Mouse (Mus musculus) midbrain, embryonic 15.5 days (tissue): ENCODE data around the gene Iqcn. TPM values are rescaled to one million over a fixed set of nuclear protein-coding genes. Genes with fewer than 3 reads are reported as not detected.

Source experiments
- ATAC-seq: fragments of 200-750 bp; cut with Nextera tagmentation; replicated peaks from 2 replicates; pipeline ENCODE4 v1.8.0; 2017; ENCODE audit warnings: moderate TSS enrichment
- H3K27ac ChIP-seq: fragments of 300-500 bp; sonication (generic); 2 replicates; pipeline ENCODE4 v1.5.1; 2015; ENCODE audit warnings: mild to moderate bottlenecking, inconsistent platforms
- H3K27me3 ChIP-seq: fragments of 300-500 bp; sonication (generic); replicated peaks from 2 replicates; pipeline ENCODE4 v1.6.1; 2015; ENCODE audit warnings: inconsistent platforms
- H3K36me3 ChIP-seq: fragments of 300-500 bp; sonication (generic); replicated peaks from 2 replicates; pipeline ENCODE4 v1.6.1; 2015; ENCODE audit warnings: inconsistent platforms
- H3K4me1 ChIP-seq: fragments of 300-500 bp; sonication (generic); 2 replicates; pipeline ENCODE4 v1.6.1; 2015; ENCODE audit warnings: inconsistent platforms
- H3K4me2 ChIP-seq: fragments of 300-500 bp; sonication (generic); 2 replicates; pipeline ENCODE4 v1.6.1; 2015; ENCODE audit warnings: inconsistent platforms, mild to moderate bottlenecking, moderate library complexity
- H3K4me3 ChIP-seq: fragments of 300-500 bp; sonication (generic); 2 replicates; pipeline ENCODE4 v1.5.1; 2015; ENCODE audit warnings: mild to moderate bottlenecking, inconsistent platforms
- H3K9ac ChIP-seq: fragments of 300-500 bp; sonication (generic); 2 replicates; pipeline ENCODE4 v1.6.1; 2015; ENCODE audit warnings: mild to moderate bottlenecking, inconsistent platforms
- H3K9me3 ChIP-seq: fragments of 300-500 bp; sonication (generic); 2 replicates; pipeline ENCODE4 v1.6.1; 2016; ENCODE audit warnings: inconsistent platforms
- WGBS: fragments of 180-500 bp; shearing (Covaris S2); methylation state at CpG from one replicate; pipeline ENCODE4 v1.1.7; 2015; ENCODE audit warnings: mixed read lengths; 5-methylcytosine and 5-hydroxymethylcytosine counted together
- polyA plus RNA-seq: library from polyadenylated mRNA; unstranded; fragments of >200 nt; fragmentation: Nextera tagmentation; extraction: Ambion mirVana; gene quantifications from 2 replicates; pipeline ENCODE4 v1.2.1, GENCODE M21; 2015

Gene Iqcn
- polyA plus RNA-seq, 1 experiment from 2014 or later: 0.05 TPM

- 93% methylated on average over 9 of the region's 9 CpGs for WGBS
- Histone ChIP-seq H3K4me2 (no peak overlapping the region), H3K4me3 (no peak overlapping the region), H3K9me3 (no peaks in the 10 kb centered on the region), H3K27me3 (no peaks in the 10 kb centered on the region), H3K4me1 (no peaks in the 10 kb centered on the region), H3K36me3 (no peaks in the 10 kb centered on the region), H3K9ac (no peak overlapping the region), H3K27ac (no peak overlapping the region)
- no peak for ATAC-seq
Observed at GRCm38 (mm10) chr8:70709794-70710193, 6.5 kb downstream of the Iqcn start.

GRCm38 (mm10) chr8:70710296-70710695, 7.0 kb downstream of the Iqcn start:
- ATAC-seq: no peak
- H3K27me3 ChIP-seq: no peaks in the 10 kb centered on the region
- H3K9ac ChIP-seq: no peak overlapping the region
- no peak overlapping the region for H3K27ac ChIP-seq
- no peak overlapping the region for H3K4me2 ChIP-seq
- no peaks in the 10 kb centered on the region for H3K36me3 ChIP-seq
- 89% methylated on average over 1 of the region's 1 CpGs for WGBS
- no peaks in the 10 kb centered on the region for H3K4me1 ChIP-seq
- H3K4me3 ChIP-seq: no peak overlapping the region
- no peaks in the 10 kb centered on the region for H3K9me3 ChIP-seq

DNA sequence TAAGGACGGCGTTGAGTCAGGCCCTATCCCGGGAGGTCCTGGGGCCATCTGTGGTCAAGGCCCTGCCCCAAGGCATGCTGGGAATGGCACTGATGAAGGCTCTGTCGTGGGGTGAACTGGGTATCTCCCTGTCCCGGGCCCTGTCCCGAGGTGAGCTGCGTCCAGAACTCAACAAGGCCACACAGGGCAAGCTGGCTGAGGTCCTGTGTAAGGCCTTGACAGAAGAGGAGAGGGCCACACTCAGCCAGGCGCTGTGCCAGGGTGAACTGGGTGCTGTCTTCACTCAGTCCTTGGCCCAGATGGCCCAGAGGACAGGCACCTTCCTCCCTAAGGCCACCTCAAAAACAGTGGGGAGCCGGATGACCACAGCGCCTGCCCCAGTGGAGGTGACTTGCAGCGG, 7.8 kb downstream of the Iqcn start:
- Histone ChIP-seq H3K27ac (no peak overlapping the region), H3K9ac (no peak overlapping the region), H3K4me3 (no peak overlapping the region), H3K4me1 (no peaks in the 10 kb centered on the region), H3K4me2 (no peak overlapping the region), H3K27me3 (no peaks in the 10 kb centered on the region), H3K36me3 (no peaks in the 10 kb centered on the region), H3K9me3 (no peaks in the 10 kb centered on the region)
- 90% methylated on average over 11 of the region's 11 CpGs for WGBS
- ATAC-seq: no peak

GRCm38 (mm10) chr8:70713991-70714390, 10.7 kb downstream of the Iqcn start:
- H3K27me3 ChIP-seq: no peaks in the 10 kb centered on the region
- no peak overlapping the region for H3K4me3 ChIP-seq
- no peak overlapping the region for H3K4me2 ChIP-seq
- no peaks in the 10 kb centered on the region for H3K9me3 ChIP-seq
- H3K9ac ChIP-seq: no peak overlapping the region
- no peaks in the 10 kb centered on the region for H3K36me3 ChIP-seq
- no peaks in the 10 kb centered on the region for H3K4me1 ChIP-seq
- H3K27ac ChIP-seq: no peak overlapping the region
- ATAC-seq: no peak
- 82% methylated on average over 7 of the region's 7 CpGs for WGBS

DNA sequence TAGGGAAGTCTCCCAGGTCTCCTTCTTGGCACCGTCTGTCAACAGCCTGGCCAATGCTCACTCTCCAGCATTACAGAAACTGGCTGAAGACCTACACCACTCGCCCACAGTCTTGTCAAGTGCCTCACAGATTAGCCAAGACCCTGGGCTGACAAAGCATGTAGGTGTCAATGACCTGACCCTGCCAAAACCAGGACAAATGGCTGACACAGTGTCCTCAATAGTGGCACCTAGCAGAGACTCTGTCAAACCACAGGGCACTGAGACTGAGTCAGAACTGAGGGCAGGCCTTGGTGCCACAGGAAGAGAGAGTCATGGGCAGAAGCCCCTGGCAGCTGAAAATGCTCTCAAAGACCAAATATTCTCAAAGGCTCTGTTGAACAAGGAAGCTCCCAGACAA, 11.8 kb downstream of the Iqcn start:
- Histone ChIP-seq H3K9ac (no peak overlapping the region), H3K4me2 (no peak overlapping the region), H3K36me3 (no peaks in the 10 kb centered on the region), H3K9me3 (no peaks in the 10 kb centered on the region), H3K27me3 (no peaks in the 10 kb centered on the region), H3K4me1 (no peaks in the 10 kb centered on the region), H3K27ac (no peak overlapping the region), H3K4me3 (no peak overlapping the region)
- no peak for ATAC-seq
- WGBS: 76% methylated on average over 2 of the region's 2 CpGs

DNA sequence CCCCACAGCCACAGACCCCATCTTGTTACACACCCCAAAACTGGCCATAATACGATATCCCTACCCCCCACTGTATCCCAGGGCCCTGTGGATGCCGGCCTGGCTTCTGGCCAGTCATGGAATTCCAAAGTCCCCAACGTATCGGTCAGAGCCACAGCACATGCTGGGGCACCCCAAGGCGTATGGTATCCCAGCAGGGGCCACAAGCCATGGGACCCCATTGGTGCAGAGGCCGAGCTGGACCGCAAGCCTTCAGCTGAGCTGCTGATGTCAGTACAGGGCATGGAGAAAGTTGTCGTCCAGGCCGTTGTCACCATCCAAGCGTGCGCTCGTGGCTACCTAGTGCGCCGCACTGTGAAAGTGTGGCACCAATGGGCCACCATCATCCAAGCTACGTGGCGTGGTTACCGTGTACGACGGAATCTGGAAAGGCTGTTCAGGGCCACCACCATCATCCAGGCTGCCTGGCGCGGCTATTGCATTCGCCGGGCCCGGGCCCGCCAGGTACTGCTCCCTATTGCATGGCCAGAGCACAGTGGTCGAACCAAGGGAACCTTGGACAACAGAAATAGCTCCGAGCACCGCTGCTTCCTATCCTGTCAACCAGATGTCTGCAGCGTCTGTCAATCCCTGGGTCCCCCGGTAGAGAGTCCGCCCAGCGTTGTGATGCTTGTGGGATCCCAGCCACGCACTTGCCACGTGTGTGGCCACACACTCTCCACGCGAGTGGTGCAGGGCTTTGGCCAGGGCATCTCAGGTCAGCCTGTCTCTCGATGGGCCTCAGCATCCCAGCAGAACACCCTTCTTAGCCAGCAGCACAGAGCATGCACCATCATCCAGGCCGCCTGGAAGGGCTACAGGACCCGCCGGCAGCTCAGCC, 13.5 kb downstream of the Iqcn start:
- H3K36me3 ChIP-seq: no peaks in the 10 kb centered on the region
- 85% methylated on average over 40 of the region's 40 CpGs for WGBS

GRCm38 (mm10) chr8:70718297-70718696, 15.0 kb downstream of the Iqcn start, which contains the start of gene Gm3336:
Gm3336 (plus strand) TSS chr8:70718543.
- Histone ChIP-seq H3K9me3 (no peaks in the 10 kb centered on the region), H3K36me3 (no peaks in the 10 kb centered on the region), H3K9ac (no peak within 1 kb of the TSS), H3K4me1 (no peaks in the 10 kb centered on the region), H3K27ac (no peak within 1 kb of the TSS), H3K27me3 (no peaks in the 10 kb centered on the region), H3K4me3 (no peak within 1 kb of the TSS), H3K4me2 (peak within 1 kb of the TSS; percentile 23; the same call in 1 of the 2 replicates)
- WGBS: 4% methylated on average over 19 of the region's 19 CpGs
- no peak; the same call in 1 of the 2 replicates for ATAC-seq

More for the DNA sequence above, 13.5 kb downstream of the Iqcn start:
- Histone ChIP-seq H3K4me1 (no peaks in the 10 kb centered on the region), H3K4me3 (no peak overlapping the region), H3K27me3 (no peaks in the 10 kb centered on the region), H3K4me2 (no peak overlapping the region), H3K9ac (no peak overlapping the region), H3K27ac (no peak overlapping the region), H3K9me3 (no peaks in the 10 kb centered on the region)
- no peak for ATAC-seq

- H3K4me2 ChIP-seq: no peak overlapping the region
- no peak overlapping the region for H3K4me3 ChIP-seq
- H3K9me3 ChIP-seq: no peaks in the 10 kb centered on the region
- H3K36me3 ChIP-seq: no peaks in the 10 kb centered on the region
- no peak overlapping the region for H3K27ac ChIP-seq
- H3K4me1 ChIP-seq: no peaks in the 10 kb centered on the region
- H3K27me3 ChIP-seq: no peaks in the 10 kb centered on the region
- H3K9ac ChIP-seq: no peak overlapping the region
- no peak for ATAC-seq
- WGBS: 69% methylated on average over 9 of the region's 9 CpGs
Observed at GRCm38 (mm10) chr8:70719796-70720270, 16.6 kb downstream of the Iqcn start.

DNA sequence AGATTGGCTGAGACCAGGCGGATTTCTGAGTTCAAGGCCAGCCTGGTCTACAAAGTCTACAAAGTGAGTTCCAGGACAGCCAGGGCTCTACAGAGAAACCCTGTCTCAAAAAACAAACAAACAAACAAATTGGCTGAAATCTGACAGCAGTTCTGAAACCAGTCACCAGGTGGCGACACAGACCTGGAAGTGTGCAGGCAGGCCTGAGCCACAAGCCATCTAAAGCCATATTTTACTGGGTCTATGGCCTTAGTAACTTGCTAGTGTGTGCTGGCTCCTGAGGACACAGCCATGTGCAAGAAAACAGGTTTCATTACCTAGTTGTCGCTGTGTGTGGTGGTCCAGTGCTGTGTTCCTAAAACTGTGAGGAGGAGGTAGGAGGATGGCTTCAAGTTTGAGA, 17.5 kb downstream of the Iqcn start:
- Histone ChIP-seq H3K27ac (no peak overlapping the region), H3K4me2 (no peak overlapping the region), H3K4me3 (no peak overlapping the region), H3K27me3 (no peaks in the 10 kb centered on the region), H3K4me1 (no peaks in the 10 kb centered on the region), H3K36me3 (no peaks in the 10 kb centered on the region), H3K9me3 (no peaks in the 10 kb centered on the region), H3K9ac (no peak overlapping the region)
- ATAC-seq: peak; percentile 60
- 6% methylated on average over 3 of the region's 3 CpGs for WGBS

DNA sequence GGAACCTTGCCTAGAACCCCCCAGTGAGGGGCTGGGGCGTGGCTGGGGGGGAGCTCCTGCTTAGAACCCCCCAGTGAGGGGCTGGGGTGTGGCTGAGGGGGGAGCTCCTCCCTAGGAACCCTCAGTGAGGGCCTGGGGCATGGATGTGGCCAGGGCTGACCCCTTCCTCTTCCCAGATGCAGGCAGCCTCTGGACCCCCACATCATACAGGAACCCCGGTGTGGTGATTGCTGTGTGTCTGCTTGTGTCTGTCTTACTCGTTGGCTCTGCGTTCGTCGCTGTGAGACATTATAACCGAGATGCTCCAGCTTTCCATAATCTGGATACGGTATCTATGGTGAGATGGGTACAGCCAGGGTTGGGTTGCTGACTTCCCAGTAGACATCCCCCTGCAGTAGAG, 18.3 kb downstream of the Iqcn start:
- H3K9ac ChIP-seq: no peak overlapping the region
- no peak overlapping the region for H3K4me2 ChIP-seq
- H3K9me3 ChIP-seq: no peaks in the 10 kb centered on the region
- H3K4me3 ChIP-seq: no peak overlapping the region
- peaks cover 6% of the 10 kb centered on the region; the same call in 1 of the 2 replicates for H3K27me3 ChIP-seq
- 86% methylated on average over 8 of the region's 8 CpGs for WGBS
- H3K4me1 ChIP-seq: no peaks in the 10 kb centered on the region
- ATAC-seq: no peak
- no peak overlapping the region for H3K27ac ChIP-seq
- H3K36me3 ChIP-seq: no peaks in the 10 kb centered on the region

DNA sequence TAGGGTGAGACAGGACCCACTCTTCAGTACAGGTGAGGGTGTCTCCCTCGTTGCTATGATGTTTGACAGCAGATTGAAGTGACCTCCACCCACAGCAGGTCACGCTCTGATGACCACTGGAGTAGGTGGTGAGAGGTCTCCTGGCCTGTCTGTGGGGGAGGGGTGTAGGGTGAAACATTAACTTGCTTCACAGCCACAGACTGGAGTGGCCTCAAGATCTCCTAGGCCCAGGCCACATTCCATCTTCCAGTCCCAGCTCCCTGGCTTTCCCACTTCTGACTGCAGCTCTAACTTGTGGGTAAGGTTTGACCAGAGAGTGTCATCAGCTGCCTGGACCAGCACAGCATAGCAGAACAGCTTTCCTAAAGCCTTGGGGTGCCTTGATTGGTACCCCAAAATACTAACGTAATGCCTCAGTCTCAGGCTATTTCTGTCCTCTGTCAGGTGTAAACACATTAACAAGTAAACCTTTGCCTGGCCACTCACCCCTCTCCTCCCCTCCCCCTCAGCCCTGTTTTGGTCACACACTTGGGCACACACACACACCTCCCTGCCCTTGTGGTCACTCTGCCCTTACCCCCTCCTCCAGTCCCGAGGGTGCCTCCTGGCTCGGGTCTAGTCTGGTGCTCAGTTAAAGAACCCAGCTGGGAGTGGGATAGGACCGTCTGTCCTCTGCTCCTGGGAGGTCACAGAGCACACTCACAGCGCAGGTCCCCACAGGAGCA, 20.4 kb downstream of the Iqcn start, which contains the start of gene Pde4c:
Pde4c (plus strand) TSS at position 235 of the 725 bp plus-strand sequence.
- Histone ChIP-seq H3K4me2 (no peak within 1 kb of the TSS), H3K4me3 (no peak within 1 kb of the TSS), H3K9me3 (no peaks in the 10 kb centered on the region), H3K27me3 (peaks cover 17% of the 10 kb centered on the region), H3K9ac (no peak within 1 kb of the TSS), H3K36me3 (no peaks in the 10 kb centered on the region), H3K4me1 (no peaks in the 10 kb centered on the region), H3K27ac (no peak within 1 kb of the TSS)
- 76% methylated on average over 7 of the region's 7 CpGs for WGBS
- ATAC-seq: no peak

- H3K9ac ChIP-seq: no peak overlapping the region
- ATAC-seq: no peak
- H3K4me3 ChIP-seq: no peak overlapping the region
- H3K27ac ChIP-seq: no peak overlapping the region
- H3K4me2 ChIP-seq: no peak overlapping the region
- no peaks in the 10 kb centered on the region for H3K36me3 ChIP-seq
- peaks cover 23% of the 10 kb centered on the region for H3K27me3 ChIP-seq
- WGBS: 81% methylated on average over 12 of the region's 12 CpGs
- no peaks in the 10 kb centered on the region for H3K4me1 ChIP-seq
- no peaks in the 10 kb centered on the region for H3K9me3 ChIP-seq
Observed at GRCm38 (mm10) chr8:70724216-70724615, 21.0 kb downstream of the Iqcn start.
